Mouse (Mus musculus): Measurements from ENCODE around the gene 1110004F10Rik.

Gene 1110004F10Rik

DNA sequence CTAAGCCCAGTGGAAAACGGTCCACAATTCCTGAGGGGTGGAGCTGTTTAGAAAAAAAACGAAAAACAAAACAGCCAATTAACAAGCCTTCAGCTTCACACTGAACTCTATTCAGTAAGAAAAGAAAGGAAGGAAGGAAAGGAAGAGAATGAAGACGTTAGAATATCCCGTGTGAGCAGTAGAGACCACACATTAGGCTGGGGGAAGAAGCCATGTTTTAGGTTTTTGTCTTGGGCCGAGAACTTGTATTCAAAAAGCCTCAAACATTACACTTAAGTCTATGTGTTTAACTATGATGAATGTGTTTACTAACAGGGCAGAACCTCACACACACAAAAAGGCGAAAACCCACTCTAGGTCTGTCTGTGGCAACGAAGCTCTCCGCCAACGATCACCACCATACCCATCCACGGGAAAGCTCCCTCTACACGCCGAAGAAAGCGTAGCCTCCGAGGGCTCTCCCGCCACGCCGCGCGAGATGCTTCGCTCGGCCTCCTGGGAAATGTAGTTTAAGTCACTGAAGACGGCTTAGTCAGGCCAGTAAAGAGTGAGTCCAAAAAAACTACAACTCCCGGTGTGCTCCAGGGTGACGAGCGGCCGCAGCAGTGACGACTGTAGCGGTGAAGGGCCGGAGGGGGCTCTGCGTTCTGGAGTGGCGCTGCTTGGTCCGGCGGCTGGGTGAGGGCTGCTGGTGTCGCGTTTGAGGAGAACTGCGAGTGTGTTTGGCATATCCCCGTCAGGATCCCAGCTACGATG, 53.7 kb downstream of the 1110004F10Rik start:
- in situ Hi-C loops (cut with MseI, MboI), result no loop called here

DNA sequence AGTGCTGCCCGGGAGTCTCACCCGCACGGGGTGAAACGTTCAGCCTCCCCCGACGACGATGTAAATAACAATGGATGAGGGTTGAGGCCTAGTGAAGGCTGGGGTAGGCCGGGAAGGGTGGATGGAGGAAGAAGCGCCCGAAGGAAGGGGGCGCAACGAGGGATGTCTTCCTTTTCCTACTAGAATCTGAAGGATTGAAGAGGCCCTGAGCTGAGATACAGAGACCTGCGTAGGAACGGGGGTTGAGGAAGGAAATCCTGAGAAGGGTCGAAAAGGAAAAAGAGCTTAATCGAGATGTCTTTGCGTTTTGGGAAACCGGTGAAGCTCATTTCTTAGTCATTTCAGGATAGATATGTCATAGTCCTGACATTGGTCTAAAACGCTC, 54.3 kb downstream of the 1110004F10Rik start:
- in situ Hi-C loops (cut with MseI, MboI), result no loop called here

DNA sequence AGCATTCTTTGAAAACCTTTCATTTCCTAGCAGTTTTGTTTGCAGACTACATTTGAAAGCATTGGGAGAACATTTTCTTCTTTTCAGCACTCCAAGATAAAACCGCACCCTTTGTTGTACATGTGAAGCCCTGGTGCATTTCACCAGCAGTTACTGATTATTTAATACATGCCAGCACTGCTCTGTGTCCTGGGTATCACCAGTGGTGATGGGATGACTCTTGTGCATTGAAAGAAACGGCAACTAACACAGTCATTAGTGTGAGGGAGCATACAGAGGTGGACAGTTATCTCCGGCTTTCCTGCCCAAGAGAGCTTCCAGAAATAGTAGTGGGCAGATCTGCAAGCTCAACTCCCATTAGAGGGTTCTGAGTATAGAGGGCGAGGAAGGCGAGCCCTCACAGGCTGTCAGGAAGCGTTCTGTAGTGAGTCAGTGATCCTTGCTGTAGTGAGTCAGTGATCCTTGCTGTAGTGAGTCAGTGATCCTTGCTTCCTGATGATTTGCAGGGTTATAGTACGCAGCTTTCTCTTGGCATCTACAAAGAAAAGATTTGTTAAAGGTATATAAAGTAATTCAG, 60.8 kb downstream of the 1110004F10Rik start:
- in situ Hi-C loops (cut with MseI, MboI), result no loop called here

DNA sequence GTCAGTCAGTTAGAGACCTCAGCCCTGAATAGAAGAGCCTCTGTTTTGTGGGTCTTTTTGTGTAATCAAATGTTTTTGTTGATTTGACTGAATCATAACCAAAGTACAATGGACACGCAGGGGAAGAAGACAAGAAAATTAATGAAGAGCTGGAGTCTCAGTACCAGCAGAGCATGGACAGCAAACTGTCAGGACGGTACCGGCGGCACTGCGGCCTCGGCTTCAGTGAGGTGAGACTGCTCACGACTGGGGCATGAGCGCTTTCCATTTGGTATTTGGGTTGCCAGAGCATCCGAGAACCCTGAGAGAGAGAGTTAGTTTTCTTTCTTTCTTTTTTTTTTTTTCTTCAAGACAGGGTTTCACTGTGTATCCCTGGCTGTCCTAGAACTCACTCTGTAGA, 63.9 kb downstream of the 1110004F10Rik start:
- in situ Hi-C loops (cut with MseI, MboI), result no loop called here

DNA sequence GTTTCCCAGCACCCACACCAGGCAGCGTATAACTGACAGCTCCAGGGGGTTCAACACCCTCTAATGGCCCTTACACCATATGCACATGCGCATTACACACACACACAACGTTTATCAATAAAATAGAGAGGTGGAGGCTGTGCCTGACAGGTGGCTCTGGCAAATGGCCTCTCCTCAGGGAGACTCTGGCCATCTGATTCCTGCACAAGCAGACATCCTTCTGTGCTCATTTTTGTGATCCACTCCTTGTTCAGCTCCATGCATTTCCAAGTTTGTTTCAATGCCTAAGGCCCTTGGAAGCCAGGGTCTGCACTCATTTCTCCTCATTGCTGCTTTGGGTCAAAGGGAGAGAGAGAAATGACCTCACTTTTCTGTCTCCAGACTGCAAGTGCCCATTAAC, 71.5 kb downstream of the 1110004F10Rik start:
- in situ Hi-C loops (cut with MseI, MboI), result no loop called here

DNA sequence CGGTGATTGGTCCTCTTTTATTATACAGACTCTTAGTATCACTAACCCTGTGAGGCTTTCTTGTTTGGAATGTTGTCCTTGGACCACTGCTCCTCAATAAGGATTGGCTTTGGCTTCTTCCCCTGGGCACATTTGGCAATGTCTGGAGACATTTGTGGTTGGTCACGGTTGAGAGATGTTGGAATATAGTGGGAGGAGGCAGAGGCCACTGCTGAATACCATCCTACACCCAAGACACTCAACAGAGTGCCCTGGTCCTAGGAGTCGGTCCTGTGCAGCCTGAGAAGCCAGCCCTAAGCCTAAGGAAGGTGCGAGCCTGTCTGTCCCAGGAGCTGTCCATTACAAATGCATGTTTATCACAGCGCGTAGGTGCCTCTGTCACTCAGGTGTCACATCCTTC, 72.3 kb downstream of the 1110004F10Rik start:
- in situ Hi-C loops (cut with MseI, MboI), result no loop called here

DNA sequence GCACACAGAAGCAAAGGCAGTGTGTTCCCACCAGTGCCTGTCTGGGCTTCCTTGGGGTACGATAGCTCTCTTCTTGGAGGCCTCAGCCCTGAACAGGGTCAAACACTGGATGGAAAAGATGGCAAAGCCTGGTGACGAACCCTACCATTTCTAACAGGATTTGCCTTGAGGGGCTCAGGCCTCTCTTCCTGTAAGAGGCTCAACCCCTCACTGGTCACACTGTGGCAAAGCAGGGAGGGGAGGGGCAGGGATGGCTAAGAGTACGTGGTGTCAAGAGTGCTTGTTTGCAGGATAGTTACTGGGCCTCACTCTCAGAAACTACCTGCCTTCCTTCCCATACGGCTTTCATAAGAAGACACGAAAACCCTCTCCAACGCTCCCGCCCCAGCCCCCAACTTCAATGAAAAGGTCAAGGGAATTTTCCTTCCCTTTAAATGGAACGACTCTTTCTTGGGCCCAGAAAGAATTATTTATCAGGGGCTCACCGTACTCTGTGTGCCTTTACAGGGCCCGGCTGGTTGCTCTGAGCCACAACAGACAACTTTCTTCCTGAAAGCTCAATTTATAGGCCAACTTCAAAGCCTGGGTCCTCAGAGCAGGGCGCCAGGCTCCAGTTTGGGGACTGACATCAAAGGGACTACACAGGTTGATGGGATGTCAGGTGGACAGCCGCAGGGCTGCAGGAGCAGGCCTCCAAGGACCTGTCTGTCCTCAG, 76.2 kb downstream of the 1110004F10Rik start:
- in situ Hi-C loops (cut with MseI, MboI), result no loop called here

DNA sequence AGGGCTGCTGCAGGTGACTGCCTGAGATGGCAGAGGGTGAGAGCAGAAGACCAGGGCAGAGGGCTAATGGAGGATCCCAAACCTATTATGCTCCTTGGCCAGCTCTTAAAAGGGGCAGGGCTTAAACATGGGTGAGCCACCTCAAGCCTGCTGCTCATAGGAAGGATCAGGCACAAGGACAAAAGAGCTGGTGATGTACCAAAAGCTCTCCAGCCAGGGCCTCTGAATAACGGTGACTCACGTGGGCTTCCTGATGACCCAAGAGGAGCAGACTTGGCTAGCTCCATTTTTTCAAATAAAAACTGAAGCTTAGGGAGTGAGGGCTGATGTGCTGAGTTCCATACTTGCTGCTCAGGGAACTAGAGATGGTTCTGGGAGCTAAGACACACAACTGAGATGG, 76.8 kb downstream of the 1110004F10Rik start:
- in situ Hi-C loops (cut with MseI, MboI), result no loop called here

DNA sequence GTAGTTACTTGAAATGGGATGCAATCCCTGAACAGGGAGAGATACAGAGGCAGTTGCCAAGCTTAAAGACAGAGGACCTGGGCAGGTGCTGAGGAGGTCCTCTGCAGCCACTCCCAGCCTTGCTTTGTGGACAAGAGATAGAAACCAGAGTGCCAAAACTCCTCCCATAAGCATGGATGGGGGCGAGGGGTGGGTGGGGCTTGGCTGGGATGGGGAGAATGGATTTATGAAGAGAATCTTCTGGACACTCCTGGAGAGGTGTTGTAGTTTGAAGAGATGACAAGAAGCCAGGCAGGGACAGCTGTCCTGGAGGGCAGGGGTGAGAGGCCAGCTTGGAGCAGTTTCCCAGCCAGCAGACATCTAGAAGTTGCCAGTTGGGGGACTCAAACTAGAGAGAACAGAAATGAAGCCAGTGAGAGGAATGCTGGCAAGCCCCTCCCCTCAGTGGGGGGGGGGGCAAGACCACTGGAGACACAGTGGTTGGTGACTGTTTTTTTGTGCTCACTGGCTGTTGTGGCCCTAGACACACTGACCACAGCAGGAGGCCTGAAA, 80.2 kb downstream of the 1110004F10Rik start:
- in situ Hi-C loops (cut with MseI, MboI), result no loop called here

DNA sequence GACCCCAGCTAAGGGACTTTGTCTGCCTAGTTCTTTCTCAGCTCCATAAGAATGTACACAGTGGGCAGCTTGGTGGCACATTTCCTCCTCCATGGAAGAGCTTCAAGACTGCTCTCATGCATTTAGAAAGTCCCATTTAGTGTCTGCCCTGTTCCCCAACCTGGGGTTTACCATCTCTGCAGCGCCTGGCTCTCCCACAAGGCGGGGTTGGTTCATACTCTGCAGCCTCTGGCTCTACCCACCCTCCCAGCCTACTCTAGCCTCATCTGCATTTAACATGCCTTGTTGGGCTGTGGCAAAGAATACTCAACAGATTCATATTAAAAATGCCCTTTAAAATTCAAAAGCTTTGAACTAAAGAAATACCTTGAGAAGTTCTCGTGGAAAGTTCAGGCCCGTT, 81.5 kb downstream of the 1110004F10Rik start:
- in situ Hi-C loops (cut with MseI, MboI), result loop anchor here in 1 of 2 experiments (10.0 kb wide), 1 partner anchor 204 kb away; no protein-coding TSS in a partner anchor

DNA sequence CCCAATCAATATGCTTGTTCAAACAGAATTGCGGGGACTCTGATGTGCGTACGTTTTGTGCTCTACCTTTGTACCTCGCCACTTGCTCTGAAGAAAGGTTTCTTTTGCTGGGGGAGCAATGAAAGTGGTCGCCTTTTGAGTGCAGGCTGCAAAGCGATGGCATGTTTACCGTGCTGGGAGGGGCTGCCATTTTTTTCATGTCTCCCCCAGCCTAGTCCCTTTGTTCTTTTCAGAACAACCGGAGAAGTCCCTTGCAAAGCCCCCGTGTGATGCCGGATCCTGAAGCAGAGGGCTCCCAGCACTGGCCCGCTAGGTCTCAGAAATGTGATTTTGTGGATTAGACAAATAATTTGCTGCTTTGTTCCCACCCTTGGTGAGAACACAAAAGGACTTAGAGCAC, 82.0 kb downstream of the 1110004F10Rik start:
- in situ Hi-C loops (cut with MseI, MboI), result loop anchor here in 1 of 2 experiments (10.0 kb wide), 1 partner anchor 204 kb away; no protein-coding TSS in a partner anchor

DNA sequence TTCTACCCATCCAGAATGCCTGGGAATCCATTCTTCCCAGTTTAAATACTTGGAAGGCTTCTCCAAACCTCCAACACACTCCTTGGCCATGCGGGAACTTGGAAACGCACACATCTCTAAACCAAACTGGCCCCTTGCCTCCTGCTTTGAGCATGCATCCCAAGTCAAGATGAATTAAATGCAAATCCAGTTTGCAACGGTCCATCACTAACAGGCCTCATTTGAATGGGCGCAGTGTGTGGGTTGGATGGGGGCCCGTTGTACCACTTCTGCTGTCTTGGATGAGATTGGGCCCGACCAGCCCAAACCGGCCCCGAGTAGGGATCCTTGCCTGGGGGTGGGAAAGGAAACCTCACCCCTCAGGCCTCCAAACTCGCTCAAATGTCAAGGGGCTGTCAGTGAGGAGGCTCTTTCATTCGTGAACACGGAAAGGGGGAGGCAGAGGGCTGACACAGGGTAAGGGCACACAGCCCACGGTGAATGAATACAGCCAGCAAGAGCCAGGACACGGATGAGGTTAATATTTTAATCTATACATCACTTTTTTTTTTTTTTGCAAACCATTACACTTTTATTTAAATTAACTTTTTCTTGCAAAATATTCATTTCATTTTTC, 83.9 kb downstream of the 1110004F10Rik start:
- in situ Hi-C loops (cut with MseI, MboI), result loop anchor here in 1 of 2 experiments (10.0 kb wide), 1 partner anchor 202 kb away; no protein-coding TSS in a partner anchor

DNA sequence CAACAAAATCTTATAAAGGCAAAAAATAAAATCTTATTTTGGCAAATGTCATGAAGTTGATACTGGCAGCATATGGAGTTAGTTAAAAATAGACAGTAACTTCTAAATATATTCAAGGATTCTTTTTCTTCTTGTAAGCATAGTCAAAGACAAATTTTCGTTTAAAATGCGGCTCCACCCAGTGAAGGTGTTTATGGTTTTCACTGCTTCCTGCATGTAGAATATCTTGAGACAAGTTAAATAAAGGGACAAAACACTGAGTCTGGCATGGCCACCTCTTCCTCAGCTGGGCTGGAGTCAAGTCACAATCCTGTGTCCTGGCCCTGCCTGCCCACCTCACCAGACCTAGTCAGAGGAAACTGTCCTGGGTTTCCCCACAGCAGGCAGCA, 84.4 kb downstream of the 1110004F10Rik start:
- in situ Hi-C loops (cut with MseI, MboI), result loop anchor here in 1 of 2 experiments (10.0 kb wide), 1 partner anchor 201 kb away; no protein-coding TSS in a partner anchor

DNA sequence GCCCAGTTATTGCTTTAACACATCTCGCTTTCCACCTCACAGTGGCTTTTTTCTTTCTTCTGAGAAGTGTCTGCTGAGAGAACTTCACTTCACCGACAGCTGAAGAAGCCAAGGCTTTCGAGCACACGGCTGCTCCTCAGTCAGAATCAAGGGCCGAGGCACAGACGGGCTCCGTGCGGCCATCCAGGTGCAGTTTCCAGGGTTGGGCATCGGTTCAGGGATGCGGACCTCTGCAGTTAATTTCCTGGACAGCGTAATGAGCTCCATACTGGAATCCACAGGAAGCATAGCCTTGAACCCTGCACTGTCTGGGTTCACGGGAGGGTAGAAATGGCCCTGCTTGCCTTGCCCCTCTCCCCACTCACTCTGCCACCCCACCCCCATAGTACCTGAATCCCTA, 84.9 kb downstream of the 1110004F10Rik start:
- in situ Hi-C loops (cut with MseI, MboI), result loop anchor here in 1 of 2 experiments (10.0 kb wide), 1 partner anchor 201 kb away; no protein-coding TSS in a partner anchor

DNA sequence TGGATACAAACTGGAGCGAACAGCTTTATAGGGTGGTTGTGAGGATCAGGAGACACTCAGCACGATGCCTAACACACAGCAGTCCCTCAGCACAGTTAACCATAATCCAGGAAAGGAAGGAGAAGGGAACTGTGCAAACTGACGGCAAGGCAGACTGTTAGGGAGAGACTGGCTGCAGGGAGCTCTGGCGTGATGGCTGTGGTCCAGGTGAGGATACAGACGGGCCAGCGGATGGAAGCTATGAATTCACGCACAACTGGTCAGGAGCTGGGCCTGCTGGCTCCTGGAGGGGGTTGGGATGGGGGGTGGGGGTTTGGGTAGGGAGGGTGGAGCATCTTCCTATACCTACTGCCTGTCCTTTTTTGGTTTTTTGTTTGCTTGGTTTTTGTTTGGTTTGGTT, 86.5 kb downstream of the 1110004F10Rik start:
- in situ Hi-C loops (cut with MseI, MboI), result loop anchor here in 1 of 2 experiments (10.0 kb wide), 1 partner anchor 199 kb away; no protein-coding TSS in a partner anchor

DNA sequence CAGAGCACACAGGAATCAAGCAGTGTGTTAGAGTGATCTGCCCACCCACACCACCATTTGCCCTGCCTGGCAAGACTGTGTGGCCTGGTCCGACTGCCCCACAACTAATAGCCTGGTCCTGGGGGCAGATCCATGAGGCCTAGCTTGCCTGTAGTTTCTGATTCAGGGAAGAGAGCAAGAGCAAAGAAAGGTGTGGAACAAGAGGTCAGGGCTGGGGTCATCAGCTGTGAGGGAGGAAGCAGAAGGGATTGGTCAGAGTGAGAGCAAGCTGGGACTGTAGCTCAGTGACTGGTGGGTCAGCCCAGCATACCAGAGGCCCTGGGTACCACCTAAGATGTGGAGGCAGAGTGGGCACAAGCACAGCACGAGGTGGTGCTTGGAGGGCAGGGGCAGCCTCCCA, 87.9 kb downstream of the 1110004F10Rik start:
- in situ Hi-C loops (cut with MseI, MboI), result loop anchor here in 1 of 2 experiments (10.0 kb wide), 1 partner anchor 198 kb away; no protein-coding TSS in a partner anchor

DNA sequence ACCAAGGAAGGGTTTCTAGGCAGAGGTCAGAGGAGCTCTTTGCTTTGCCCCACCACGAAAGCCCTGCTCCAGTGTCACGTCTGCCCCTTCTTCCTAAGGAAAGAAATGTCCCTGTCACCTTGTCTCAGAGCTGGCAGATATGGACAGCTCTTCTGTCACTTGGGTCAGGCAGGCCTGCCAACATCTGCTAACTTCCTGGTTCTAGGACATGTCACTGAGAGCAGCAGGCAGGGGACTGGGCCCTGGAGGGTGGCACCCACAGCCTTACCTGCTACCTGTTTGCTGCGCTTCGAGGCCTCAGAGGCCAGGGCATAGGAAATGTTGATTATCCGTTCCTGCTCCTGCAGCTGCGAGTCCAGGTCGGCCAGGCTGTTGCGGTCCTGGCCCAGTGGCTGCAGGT, 89.1 kb downstream of the 1110004F10Rik start:
- in situ Hi-C loops (cut with MseI, MboI), result loop anchor here in 1 of 2 experiments (10.0 kb wide), 1 partner anchor 197 kb away; no protein-coding TSS in a partner anchor

DNA sequence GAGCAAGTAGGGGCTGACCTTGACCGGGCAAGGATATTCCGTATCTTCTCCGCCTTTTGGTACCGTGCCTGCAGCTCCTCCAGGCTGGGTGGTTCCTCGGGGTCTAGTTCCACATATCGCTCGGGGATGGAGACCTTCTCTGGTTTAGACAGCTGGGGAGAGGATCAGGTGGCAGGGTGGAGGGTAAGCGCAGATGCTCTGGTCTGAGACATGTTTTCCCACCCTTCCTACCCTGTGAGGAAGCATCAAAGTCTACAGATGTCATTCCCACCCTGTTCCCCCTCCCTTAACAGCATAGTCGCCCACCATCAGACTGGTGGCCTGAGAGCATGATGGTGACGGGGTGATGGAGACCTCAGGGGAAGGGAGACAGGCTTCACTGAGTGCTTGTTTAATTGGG, 90.2 kb downstream of the 1110004F10Rik start:
- in situ Hi-C loops (cut with MseI, MboI), result loop anchor here in 1 of 2 experiments (10.0 kb wide), 1 partner anchor 195 kb away; no protein-coding TSS in a partner anchor

DNA sequence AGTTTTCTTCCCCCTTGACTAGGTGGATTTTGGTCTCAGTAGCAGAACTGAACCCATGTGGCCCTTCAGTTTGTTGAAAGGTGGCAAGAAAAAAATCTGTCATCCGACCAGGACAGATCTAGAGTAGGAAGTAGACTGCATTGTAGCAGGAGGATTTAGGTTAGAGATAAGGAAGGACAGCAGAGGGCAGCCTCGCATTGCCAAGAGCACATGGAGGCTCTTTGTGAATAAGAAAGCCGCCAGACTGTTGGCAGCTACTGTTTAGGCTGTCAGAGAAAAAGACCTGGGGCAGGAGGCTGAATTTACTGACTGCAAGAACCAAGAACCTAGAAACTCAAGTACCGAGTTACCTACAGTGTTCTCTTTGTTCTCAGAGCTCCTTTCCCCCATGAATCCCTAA, 92.2 kb downstream of the 1110004F10Rik start:
- in situ Hi-C loops (cut with MseI, MboI), result no loop called here

DNA sequence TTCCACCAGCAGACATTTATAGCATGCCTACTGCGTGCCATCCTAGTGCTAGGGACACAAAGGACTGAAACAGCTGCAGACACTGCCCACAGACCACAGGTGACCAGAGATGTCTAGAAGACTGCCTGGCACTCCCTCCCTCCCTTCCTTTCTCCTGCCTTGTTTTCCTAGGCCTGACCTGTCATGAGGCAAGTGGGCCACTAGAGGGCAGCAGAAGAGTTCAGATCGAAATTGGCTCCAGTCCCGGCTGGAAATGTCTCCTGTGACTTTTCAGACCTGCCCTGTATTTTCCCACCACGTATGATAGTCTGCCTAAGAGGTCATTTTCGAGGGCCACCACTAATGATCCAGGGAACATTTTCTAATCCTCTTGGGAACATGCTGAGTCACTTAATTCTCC, 92.9 kb downstream of the 1110004F10Rik start:
- in situ Hi-C loops (cut with MseI, MboI), result no loop called here
